Mouse (Mus musculus) MEL (cell line): ENCODE measurements at regions not wholly inside any gene's neighbourhood (a gene's known extent, or its start where the extent isn't known, plus 50 kb on each side); places are given as distances from the start of the nearest gene placed in this dataset.

ENCODE experiments used
- DNase-seq: peaks from one replicate; pipeline ENCODE4 v3.0.0; 2011; ENCODE audit warnings: low read depth, low spot score
- H3K27ac ChIP-seq: 2 replicates; pipeline ENCODE4 v1.5.1; 2012; ENCODE audit warnings: low read depth, mild to moderate bottlenecking, control low read depth, low read length, moderate library complexity; ENCODE audit not compliant: control insufficient read depth
- H3K27me3 ChIP-seq, 2 experiments: fragments of 150-350 bp in 1 of 2; sonication (generic) in 1 of 2; 2 replicates each; pipeline ENCODE4 v1.6.1; 2012; ENCODE audit warnings: low read length in 2 of 2, mild to moderate bottlenecking in 2 of 2, improper control_type of control experiment in 1 of 2, moderate library complexity in 1 of 2; ENCODE audit not compliant: insufficient read depth in 2 of 2, control insufficient read depth in 1 of 2
- H3K36me3 ChIP-seq, 2 experiments: 2 replicates each; pipeline ENCODE4 v1.6.1; 2012 to 2014; ENCODE audit warnings: low read length in 2 of 2, improper control_type of control experiment in 1 of 2, inconsistent platforms in 1 of 2, mild to moderate bottlenecking in 1 of 2; ENCODE audit not compliant: insufficient read depth in 2 of 2, control insufficient read depth in 1 of 2
- H3K4me1 ChIP-seq, 2 experiments: fragments of 150-350 bp in 1 of 2; sonication (generic) in 1 of 2; 2 replicates each; pipeline ENCODE4 v1.6.1; 2012; ENCODE audit warnings: low read length in 2 of 2, improper control_type of control experiment in 1 of 2, mild to moderate bottlenecking in 1 of 2; ENCODE audit not compliant: insufficient read depth in 2 of 2, control insufficient read depth in 1 of 2
- H3K4me3 ChIP-seq, 2 experiments: fragments of 150-350 bp in 1 of 2; sonication (generic) in 1 of 2; 2 replicates each; pipeline ENCODE4 v1.5.1; 2012; ENCODE audit warnings: low read depth in 2 of 2, low read length in 2 of 2, mild to moderate bottlenecking in 2 of 2, moderate library complexity in 2 of 2, control low read depth in 1 of 2, improper control_type of control experiment in 1 of 2; ENCODE audit not compliant: control insufficient read depth in 1 of 2, insufficient read depth in 1 of 2
- H3K79me2 ChIP-seq: 2 replicates; pipeline ENCODE4 v1.6.1; 2012; ENCODE audit warnings: mild to moderate bottlenecking, low read length, moderate library complexity; ENCODE audit not compliant: control insufficient read depth, poor library complexity, insufficient read depth
- H3K9ac ChIP-seq: 2 replicates; pipeline ENCODE4 v1.6.1; 2012; ENCODE audit warnings: low read depth, mild to moderate bottlenecking, control low read depth, low read length, moderate library complexity; ENCODE audit not compliant: control insufficient read depth, poor library complexity, severe bottlenecking
- H3K9me3 ChIP-seq: fragments of 150-350 bp; sonication (generic); replicated peaks from 2 replicates; pipeline ENCODE4 v1.6.1; 2012; ENCODE audit warnings: mild to moderate bottlenecking, low read length, improper control_type of control experiment, moderate library complexity; ENCODE audit not compliant: insufficient read depth
- BHLHE40 ChIP-seq: IDR thresholded peaks from 2 replicates; pipeline ENCODE4 v1.6.1; 2012; ENCODE audit warnings: low read depth, mild to moderate bottlenecking, inconsistent platforms, low read length, improper control_type of control experiment, borderline replicate concordance
- CHD1 ChIP-seq: IDR thresholded peaks from 2 replicates; pipeline ENCODE4 v1.6.1; 2012; ENCODE audit warnings: low read depth, mild to moderate bottlenecking, inconsistent platforms, low read length, improper control_type of control experiment
- CTCF ChIP-seq, 3 experiments: IDR thresholded peaks in 2 of 3; conservative IDR thresholded peaks in 1 of 3; 2 replicates each; pipeline ENCODE4 v1.5.1; 2011 to 2012; ENCODE audit warnings: low read length in 3 of 3, low read depth in 2 of 3, mild to moderate bottlenecking in 2 of 3, improper control_type of control experiment in 1 of 3, inconsistent platforms in 1 of 3, mixed read lengths in 1 of 3, moderate library complexity in 1 of 3; ENCODE audit not compliant: control insufficient read depth in 1 of 3, insufficient read depth in 1 of 3, poor library complexity in 1 of 3, severe bottlenecking in 1 of 3
- EP300 ChIP-seq, 2 experiments: IDR thresholded peaks; 2 replicates each; pipeline ENCODE4 v1.6.1; 2011; ENCODE audit warnings: improper control_type of control experiment in 2 of 2, low read length in 2 of 2, low read depth in 1 of 2, mild to moderate bottlenecking in 1 of 2
- ETS1 ChIP-seq: IDR thresholded peaks from 2 replicates; pipeline ENCODE4 v1.6.1; 2012; ENCODE audit warnings: low read depth, mild to moderate bottlenecking, inconsistent platforms, low read length, improper control_type of control experiment, moderate library complexity
- HCFC1 ChIP-seq: IDR thresholded peaks from 2 replicates; pipeline ENCODE4 v1.6.1; 2012; ENCODE audit warnings: low read depth, mild to moderate bottlenecking, inconsistent platforms, low read length, improper control_type of control experiment, moderate library complexity
- JUND ChIP-seq: IDR thresholded peaks from 2 replicates; pipeline ENCODE4 v1.6.1; 2011; ENCODE audit warnings: low read depth, mild to moderate bottlenecking, improper control_type of control experiment, low read length
- KAT2A ChIP-seq: conservative IDR thresholded peaks from 2 replicates; pipeline ENCODE4 v1.6.1; 2012; ENCODE audit warnings: low read depth, low read length, improper control_type of control experiment, inconsistent platforms
- MAZ ChIP-seq: IDR thresholded peaks from 2 replicates; pipeline ENCODE4 v1.6.1; 2012; ENCODE audit warnings: low read depth, mild to moderate bottlenecking, inconsistent platforms, low read length, improper control_type of control experiment
- MYB ChIP-seq: IDR thresholded peaks from 2 replicates; pipeline ENCODE4 v1.6.1; 2011; ENCODE audit warnings: mild to moderate bottlenecking, low read depth, low read length, improper control_type of control experiment
- MYC ChIP-seq: IDR thresholded peaks from 2 replicates; pipeline ENCODE4 v1.6.1; 2011; ENCODE audit warnings: low read depth, mild to moderate bottlenecking, low read length, improper control_type of control experiment, moderate library complexity
- POLR2A ChIP-seq, 2 experiments: IDR thresholded peaks; 2 replicates each; pipeline ENCODE4 v1.6.1; 2011 to 2012; ENCODE audit warnings: low read length in 2 of 2, mild to moderate bottlenecking in 2 of 2, control low read depth in 1 of 2, improper control_type of control experiment in 1 of 2, low read depth in 1 of 2, moderate library complexity in 1 of 2; ENCODE audit not compliant: control insufficient read depth in 1 of 2, insufficient read depth in 1 of 2, poor library complexity in 1 of 2
- RAD21 ChIP-seq: IDR thresholded peaks from 2 replicates; pipeline ENCODE4 v1.6.1; 2011; ENCODE audit warnings: mild to moderate bottlenecking, low read depth, low read length, improper control_type of control experiment
- SMC3 ChIP-seq: IDR thresholded peaks from 2 replicates; pipeline ENCODE4 v1.6.1; 2011; ENCODE audit warnings: low read depth, low read length, improper control_type of control experiment
- ZC3H11A ChIP-seq: IDR thresholded peaks from 2 replicates; pipeline ENCODE4 v1.6.1; 2012; ENCODE audit warnings: low read depth, mild to moderate bottlenecking, inconsistent platforms, low read length, improper control_type of control experiment
- ZKSCAN1 ChIP-seq: IDR thresholded peaks from 2 replicates; pipeline ENCODE4 v1.6.1; 2012; ENCODE audit warnings: low read depth, mild to moderate bottlenecking, inconsistent platforms, low read length, improper control_type of control experiment, moderate library complexity
- ZMIZ1 ChIP-seq: IDR thresholded peaks from 2 replicates; pipeline ENCODE4 v1.6.1; 2012; ENCODE audit warnings: low read depth, mild to moderate bottlenecking, inconsistent platforms, low read length, improper control_type of control experiment, moderate library complexity

GRCm38 (mm10) chr1:152313480-152313879 lies 73.0 kb downstream of the Tsen15 start:
- H3K36me3 ChIP-seq: no peaks in the 10 kb centered on the region
- H3K9me3 ChIP-seq: no peaks in the 10 kb centered on the region
- no peak overlapping the region for H3K9ac ChIP-seq
- no peaks in the 10 kb centered on the region for H3K79me2 ChIP-seq
- H3K27me3 ChIP-seq: peaks cover 3 to 4% of the 10 kb centered on the region in 2 experiments
- H3K4me1 ChIP-seq: no peaks in the 10 kb centered on the region
- DNase-seq: peak; percentile 60
- no peak overlapping the region for H3K27ac ChIP-seq
- no peak overlapping the region for H3K4me3 ChIP-seq
- no peak for TF ChIP-seq HCFC1
- TF ChIP-seq ZKSCAN1: no peak
- TF ChIP-seq ETS1: no peak
- no peak for TF ChIP-seq JUND
- TF ChIP-seq KAT2A: no peak
- no peak for TF ChIP-seq BHLHE40
- TF ChIP-seq MYC: no peak
- peak; percentile 58 for TF ChIP-seq SMC3
- peak; percentile 50 to 62 (median 55) for TF ChIP-seq CTCF (IDR thresholded peaks at IDR 0.05 in 2 of 3, conservative IDR thresholded peaks at IDR 0.05 in 1 of 3; ENCODE audit: control insufficient read depth in 1 of 3, insufficient read depth in 1 of 3, low read depth in 2 of 3, low read length in 3 of 3, poor library complexity in 1 of 3, severe bottlenecking in 1 of 3)
- peak; percentile 44 for TF ChIP-seq RAD21
- no peak for TF ChIP-seq ZC3H11A
- TF ChIP-seq CHD1: no peak
- no peak for TF ChIP-seq EP300 (IDR thresholded peaks at IDR 0.05; ENCODE audit: low read depth in 1 of 2, low read length in 2 of 2)

- Histone ChIP-seq H3K79me2 (no peaks in the 10 kb centered on the region), H3K27me3 (peaks cover 0 to 4% of the 10 kb centered on the region in 2 experiments; a peak in 2 of 4 replicates)
- no peak for TF ChIP-seq MYB
- no peak for TF ChIP-seq MAZ
- TF ChIP-seq ZC3H11A: no peak
- TF ChIP-seq ZMIZ1: no peak
- no peak for TF ChIP-seq ZKSCAN1
- TF ChIP-seq POLR2A (IDR thresholded peaks at IDR 0.05; ENCODE audit: control insufficient read depth in 1 of 2, insufficient read depth in 1 of 2, low read depth in 1 of 2, low read length in 2 of 2, poor library complexity in 1 of 2): no peak
Observed at GRCm38 (mm10) chr1:152305461-152305860, 81.0 kb downstream of the Tsen15 start.

More at GRCm38 (mm10) chr1:152305461-152305860, 81.0 kb downstream of the Tsen15 start:
- no peaks in the 10 kb centered on the region for H3K4me1 ChIP-seq
- no peak for DNase-seq
- no peak overlapping the region for H3K4me3 ChIP-seq
- H3K9ac ChIP-seq: no peak overlapping the region
- no peaks in the 10 kb centered on the region for H3K9me3 ChIP-seq
- H3K36me3 ChIP-seq: no peaks in the 10 kb centered on the region
- no peak overlapping the region for H3K27ac ChIP-seq
